Mouse (Mus musculus) lung, postnatal 14 days (tissue): ENCODE results near the gene Ms4a4d.

Experiments
- DNase-seq: peaks from one replicate; pipeline ENCODE4 v3.0.0; 2021

Ms4a4d gene

GRCm38 (mm10) chr19:11589205-11589604 lies 52.6 kb downstream of the Ms4a4d start:
- DNase-seq = no peak

- no peak for DNase-seq
Observed at GRCm38 (mm10) chr19:11589891-11590449, 53.4 kb downstream of the Ms4a4d start.

DNA sequence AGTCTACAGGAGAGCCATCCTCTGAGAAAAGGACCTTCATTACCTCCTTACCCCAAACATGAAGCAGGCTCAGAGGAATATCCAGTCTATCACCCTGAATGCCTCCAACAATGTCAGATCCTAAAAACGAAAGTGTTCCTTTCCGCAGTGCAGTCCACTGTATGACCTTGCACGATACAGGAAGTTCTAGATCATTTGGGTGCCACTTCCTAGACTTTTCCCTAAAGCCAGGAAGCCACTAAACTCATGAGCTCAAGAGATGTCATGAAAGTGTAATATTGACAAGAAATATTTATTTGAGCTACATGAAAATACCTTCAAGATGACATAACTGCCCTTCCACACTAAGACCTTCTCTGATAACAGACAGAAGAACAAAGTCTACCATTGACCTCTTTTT lies 64.7 kb downstream of the Ms4a4d start:
- no peak for DNase-seq

DNA sequence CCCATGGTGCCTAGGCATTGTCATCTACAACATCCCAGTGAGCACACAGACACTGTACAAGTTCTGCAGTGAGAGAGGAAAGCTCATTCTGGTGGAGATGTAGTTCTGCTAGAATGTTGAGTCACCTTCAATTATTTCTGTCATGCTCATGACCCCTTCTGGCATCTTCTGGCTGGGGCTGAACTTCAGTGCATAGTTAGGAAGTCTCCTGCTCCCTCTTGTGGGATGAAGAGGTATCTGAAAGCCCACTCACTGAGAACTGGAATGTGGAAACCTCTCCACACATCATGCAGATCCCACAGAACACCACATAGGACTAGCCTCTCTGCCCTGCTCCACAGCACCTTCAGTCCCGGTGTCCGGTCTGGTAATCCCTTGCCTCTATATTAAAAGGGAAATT lies 65.4 kb downstream of the Ms4a4d start:
- DNase-seq = peak; percentile 31

- DNase-seq = no peak
Observed at GRCm38 (mm10) chr19:11604603-11605002, 68.0 kb downstream of the Ms4a4d start, which contains the start of gene Ms4a6d. TSS of gene Ms4a6d (minus strand) at chr19:11604849.
